Mouse (Mus musculus): ENCODE data around the gene Gpcpd1.

- TF ChIP-seq POLR2A (IDR thresholded peaks at IDR 0.05; ENCODE audit: low read depth, low read length) (no peak), CTCF (IDR thresholded peaks at IDR 0.05; ENCODE audit: extremely low read depth, insufficient read length, insufficient replicate concordance, low read depth, low read length) (no peak)
These were observed 49.0 kb upstream of the Gpcpd1 start for GRCm38 (mm10) chr2:132636534-132636933.

All from small intestine, adult 2 months (tissue).